Mouse (Mus musculus): ENCODE results near the gene Bhlha15.

Bhlha15 gene

DNA sequence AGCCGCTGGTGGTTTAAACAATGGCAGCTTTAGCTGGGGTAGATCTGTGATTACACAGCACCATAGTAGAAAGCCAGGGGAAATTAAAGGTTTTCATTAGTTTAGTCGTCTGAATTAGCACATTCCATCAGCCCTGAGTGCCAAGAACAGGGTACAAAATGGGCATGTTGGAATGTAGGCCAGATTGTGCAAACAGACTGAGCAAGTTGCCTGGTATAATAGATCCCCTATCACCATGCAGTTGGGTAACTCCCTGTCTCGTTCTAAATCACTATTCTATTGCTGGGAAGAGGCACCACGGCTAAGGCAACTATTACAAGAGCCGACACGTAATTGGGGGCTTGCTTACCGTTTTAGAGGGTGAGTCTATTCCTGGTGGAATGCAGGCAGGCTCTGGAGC is 44.6 kb downstream of the Bhlha15 start:
- DNase-seq, result no peak

DNA sequence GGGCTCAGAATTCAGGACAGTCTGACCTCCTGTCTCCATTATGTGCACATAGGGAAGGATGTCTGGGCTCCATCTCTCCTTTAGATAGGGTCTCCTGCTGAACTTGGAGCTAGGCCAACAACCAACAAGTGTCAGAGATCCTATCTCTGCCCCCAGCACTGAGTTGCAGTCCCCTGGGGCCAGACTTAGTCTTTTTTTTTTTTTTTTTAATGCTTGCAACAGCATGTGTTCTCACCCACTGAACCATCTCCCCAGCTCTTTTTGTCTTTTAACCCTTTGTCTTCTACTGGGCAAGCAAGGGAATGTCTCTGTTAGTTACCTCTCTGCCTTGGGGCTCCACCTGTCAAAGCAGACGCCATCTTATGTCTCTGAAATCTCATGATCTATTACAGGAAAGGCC is 48.9 kb downstream of the Bhlha15 start:
- DNase-seq, result no peak
